Mouse (Mus musculus): ENCODE data around the gene Olfr1471.

DNA sequence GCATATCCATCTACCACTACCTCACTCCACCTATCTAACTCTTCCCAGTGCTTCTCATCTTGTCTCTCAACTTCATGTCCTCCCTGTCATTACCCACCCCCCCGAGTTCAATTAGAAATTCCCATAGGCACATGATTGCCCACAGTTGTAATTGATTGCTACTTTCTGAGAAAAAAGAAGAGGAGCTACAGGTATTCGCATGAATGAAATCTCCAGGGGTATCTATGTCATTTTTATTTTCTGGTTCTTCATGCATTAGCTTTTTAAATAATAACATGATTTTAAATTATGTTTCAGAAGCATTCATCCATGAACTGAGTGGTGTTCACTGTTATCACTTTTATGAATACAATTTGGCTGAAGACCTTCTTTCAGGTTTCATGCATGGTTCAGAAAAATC, 35.7 kb upstream of the Olfr1471 start, which contains the start of gene Olfr1469:
- TF ChIP-seq POLR2A (IDR thresholded peaks at IDR 0.05; ENCODE audit: insufficient read length, low read depth) (no peak), CEBPB (IDR thresholded peaks at IDR 0.05; ENCODE audit: insufficient read depth, poor library complexity, severe bottlenecking) (no peak), POLR2AphosphoS2 (IDR thresholded peaks at IDR 0.05; ENCODE audit: insufficient read length, low read depth) (no peak), TCF12 (IDR thresholded peaks at IDR 0.05; ENCODE audit: insufficient read depth, poor library complexity, severe bottlenecking) (no peak), MYOD1 (IDR thresholded peaks at IDR 0.05; ENCODE audit: control insufficient read depth in 1 of 3, insufficient read length in 2 of 3, low read depth in 2 of 3) (no peak), USF1 (IDR thresholded peaks at IDR 0.05; ENCODE audit: low read depth) (no peak), MAX (IDR thresholded peaks at IDR 0.05; ENCODE audit: low read depth) (no peak), E2F4 (IDR thresholded peaks at IDR 0.05; ENCODE audit: insufficient read depth) (no peak), TCF3 (IDR thresholded peaks at IDR 0.05; ENCODE audit: insufficient read length, low read depth) (no peak), REST (IDR thresholded peaks at IDR 0.05; ENCODE audit: insufficient read depth, insufficient read length) (no peak), MYOG (IDR thresholded peaks at IDR 0.05; ENCODE audit: control insufficient read depth in 1 of 3, insufficient read depth in 1 of 3, insufficient read length in 2 of 3, low read depth in 2 of 3) (no peak), SRF (IDR thresholded peaks at IDR 0.05; ENCODE audit: control insufficient read depth, insufficient read length, low read depth) (no peak)
